Mouse (Mus musculus): ENCODE measurements around the gene Mrpl45.

Mrpl45 gene

DNA sequence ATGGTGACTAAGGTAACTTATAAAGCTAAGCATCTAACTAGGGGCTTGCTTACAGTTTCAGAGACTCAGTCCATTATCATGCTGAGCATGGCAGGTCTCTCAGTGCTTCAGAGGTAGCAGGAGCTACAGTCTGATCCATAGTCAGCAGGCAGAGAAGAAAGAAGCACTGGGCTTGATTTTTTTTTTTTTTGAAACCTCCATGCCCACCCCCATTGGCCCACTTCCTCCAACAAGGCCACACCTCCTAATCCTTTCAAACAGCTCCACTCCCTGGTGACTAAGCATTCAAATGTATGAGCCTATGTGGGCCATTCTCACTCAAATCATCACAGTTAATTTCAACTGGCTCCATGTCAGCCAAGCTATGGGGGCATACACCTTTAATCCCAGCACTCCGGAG lies 22.8 kb upstream of the Mrpl45 start:
- CTCF ChIA-PET, result interaction anchor here (0.6 to 0.7 kb wide), 2 partner anchors 449 to 1365 kb away, joined by 3 to 5 read pairs; no protein-coding TSS in a partner anchor

DNA sequence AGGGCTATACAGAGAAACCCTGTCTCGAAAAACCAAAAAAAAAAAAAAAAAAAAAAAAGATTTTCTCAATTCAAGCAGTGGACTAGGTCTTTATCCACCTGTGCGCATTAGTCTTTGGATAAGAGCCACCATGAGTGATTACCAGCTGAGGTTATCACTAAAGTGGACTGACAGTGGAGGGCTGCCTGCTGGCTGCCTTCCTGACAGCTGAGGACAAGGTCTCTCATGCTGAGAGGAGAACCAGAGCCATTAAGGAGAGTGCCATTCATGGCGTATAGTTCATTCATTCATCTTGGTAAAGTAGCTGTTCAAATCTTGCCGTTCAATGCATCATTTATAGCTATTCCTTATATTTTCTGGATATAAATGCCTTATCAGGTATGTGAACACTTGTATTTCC lies 19.0 kb upstream of the Mrpl45 start:
- CTCF ChIA-PET, result no interaction called here

DNA sequence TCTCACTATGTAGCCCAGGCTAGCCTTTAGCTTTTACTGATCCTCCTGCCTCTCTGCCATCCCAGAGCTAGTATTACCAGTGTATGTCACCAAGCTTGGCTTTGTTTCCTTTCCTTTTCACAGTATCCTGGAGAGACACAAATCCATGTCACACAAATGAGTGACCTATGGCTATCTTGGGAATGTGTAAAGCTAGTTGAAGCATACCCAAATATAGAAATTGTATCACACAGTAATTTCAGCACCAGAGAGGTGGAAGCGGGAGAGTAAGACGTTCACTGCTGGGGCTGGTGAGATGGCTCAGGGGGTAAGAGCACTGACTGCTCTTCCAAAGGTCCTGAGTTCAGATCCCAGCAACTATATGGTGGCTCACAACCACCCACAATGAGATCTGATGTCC lies 15.6 kb upstream of the Mrpl45 start:
- CTCF ChIA-PET, result no interaction called here

DNA sequence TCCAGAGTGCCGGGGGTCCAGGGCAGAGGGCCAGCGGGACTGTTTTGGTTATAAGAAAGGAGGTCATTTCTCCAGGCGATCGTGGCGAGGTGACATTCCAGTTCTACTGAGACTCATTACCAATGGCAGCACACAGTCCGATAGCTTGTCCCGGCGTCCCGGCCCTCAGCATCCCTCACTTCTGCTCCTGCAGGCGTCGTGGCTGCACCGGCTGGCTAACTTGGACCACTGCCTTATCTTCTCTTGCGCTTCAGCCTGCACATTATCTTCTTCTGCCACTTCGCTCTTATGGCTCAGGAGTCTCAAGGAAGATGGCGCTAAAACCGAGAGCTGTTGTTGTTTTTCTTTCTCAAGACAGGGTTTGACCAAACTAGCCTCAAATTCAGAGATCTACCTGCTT lies 14.1 kb upstream of the Mrpl45 start:
- CTCF ChIA-PET, result interaction anchor here (0.6 to 0.7 kb wide), 2 partner anchors 8 to 315 kb away, joined by 3 read pairs; no protein-coding TSS in a partner anchor

DNA sequence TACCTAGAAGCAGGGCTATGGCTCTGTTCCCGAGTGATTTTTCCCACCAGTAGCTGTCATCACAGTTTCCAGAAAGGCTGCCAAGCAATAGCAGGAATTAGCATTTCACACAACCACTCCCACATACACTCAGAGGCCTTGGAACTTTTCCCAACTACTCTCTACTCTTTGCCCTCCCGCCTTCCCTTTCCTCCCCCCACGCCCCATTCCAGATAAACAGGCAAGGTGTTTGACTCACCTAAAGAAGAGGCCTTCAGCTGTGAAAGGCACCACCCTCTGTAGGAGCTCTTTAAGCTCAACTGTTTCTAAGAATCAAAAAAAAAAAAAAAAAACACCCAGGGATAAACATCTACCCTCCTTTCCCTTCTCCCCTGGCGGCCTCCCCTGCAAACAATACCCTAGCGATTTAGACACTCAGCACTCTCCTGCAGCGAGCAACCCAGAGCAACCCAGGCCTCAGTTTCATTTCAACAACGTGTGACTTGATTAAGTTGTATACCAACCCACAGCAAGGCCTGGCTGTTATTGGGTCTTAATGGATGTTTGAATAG lies 13.2 kb upstream of the Mrpl45 start:
- CTCF ChIA-PET, result interaction anchor here (0.6 kb wide), 1 partner anchor 9 kb away, joined by 3 read pairs; no protein-coding TSS in a partner anchor

DNA sequence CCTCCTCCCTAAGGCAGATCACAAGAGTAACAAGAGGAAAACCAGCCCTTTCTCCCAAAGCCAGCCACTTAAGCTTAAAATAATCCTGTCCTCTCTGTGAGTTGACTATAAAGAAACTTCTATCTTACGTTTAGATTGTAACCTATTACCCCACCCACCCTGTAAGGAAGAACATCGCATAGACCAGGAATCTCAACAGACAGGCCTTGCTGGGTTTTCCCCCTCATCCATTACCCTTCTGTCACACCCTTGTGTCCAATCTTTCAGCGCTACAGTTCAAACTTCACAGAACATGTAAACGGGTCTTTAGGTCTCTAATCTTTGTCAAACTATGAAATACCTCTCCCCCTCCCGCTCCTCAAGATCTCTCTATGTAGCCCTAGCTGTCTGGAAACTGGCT lies 10.9 kb upstream of the Mrpl45 start:
- CTCF ChIA-PET, result no interaction called here

DNA sequence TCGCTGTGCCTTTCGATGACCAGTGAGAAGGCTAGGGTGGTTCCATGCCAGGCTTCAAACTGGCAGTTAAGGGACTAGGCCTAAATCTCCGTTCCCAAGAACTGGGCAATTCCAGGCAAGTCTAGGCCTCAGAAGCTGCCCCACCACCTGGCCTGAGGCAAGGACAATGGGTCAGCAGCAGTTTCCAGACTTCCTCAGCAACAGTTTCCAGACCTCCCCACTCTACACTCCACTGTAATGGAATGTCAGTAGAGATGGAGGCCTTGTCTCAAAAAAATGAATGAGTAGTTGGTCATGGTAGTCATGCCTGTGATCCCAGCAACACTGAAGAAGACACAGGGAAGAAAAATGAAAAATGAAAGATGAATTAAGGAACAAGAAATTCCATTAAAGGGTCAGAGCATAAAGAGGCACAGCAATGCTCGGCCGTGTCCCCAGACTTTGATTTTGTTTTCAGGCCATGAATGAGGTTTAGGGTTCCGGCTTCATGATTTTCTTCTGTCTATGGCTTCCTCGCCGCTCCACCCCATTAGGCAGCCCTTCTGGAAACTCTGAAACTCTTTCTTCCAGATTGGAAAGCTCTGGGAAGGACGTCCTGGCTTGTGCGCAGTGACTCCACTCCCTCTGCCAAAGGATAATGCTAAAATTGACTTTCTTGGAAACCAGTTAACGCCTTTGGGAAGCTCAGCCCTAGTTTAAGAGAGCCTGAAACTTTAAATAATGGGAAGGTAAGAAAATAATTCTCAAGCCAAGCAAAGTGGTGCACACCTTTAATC lies 8.0 kb upstream of the Mrpl45 start:
- CTCF ChIA-PET, result no interaction called here

DNA sequence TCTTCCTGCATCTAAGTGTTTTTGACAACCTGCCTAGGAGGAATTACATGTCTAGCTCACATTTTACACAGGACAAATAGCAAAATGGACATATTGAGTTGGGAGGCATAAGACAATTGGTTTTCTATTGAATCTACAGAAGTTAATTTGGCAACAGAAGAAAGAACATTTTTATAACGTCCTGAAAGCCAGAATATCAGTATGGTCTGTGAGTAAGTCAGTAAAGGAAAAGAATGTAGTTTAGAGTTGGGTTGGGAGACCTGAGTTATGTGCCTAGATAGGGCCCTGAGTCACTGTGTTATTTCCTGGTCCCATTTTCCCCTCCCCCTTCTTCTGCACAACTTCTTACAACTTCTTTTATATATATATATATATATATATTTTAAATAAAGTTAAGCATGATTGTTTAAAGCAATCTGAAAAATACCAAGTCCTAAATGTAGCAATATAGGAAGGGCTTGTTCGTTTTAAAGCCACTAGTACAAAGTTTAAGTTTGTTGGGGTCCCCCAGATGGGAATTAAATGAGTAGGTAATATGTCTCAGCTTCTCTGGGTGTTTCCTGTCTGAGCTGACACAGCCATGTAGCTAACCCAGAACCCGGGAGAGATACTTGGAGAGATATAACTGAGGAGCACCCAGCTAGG lies 6.6 kb upstream of the Mrpl45 start:
- CTCF ChIA-PET, result interaction anchor here (0.7 kb wide), 1 partner anchor 377 kb away, joined by 21 read pairs; the partner anchor contains the start of gene Cisd3

DNA sequence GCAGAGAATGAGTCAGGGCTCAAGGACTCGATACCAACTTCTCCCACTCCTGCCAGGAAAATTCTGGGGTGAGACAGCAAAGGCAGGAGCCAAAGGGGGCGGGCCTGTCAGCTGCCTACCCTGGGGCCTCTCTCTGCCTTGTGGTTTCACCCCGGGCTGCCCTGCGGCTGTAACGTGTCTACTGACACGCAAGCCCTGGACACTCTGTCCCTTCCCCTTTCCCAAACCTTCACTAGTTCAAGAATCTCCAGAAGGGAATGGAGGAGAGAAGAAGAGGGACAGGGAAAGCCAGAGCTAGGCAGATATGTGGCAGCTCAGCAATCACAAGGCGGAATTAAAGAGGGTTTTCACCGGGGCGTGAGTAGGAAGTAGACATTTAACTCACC lies 6.1 kb upstream of the Mrpl45 start:
- CTCF ChIA-PET, result no interaction called here

DNA sequence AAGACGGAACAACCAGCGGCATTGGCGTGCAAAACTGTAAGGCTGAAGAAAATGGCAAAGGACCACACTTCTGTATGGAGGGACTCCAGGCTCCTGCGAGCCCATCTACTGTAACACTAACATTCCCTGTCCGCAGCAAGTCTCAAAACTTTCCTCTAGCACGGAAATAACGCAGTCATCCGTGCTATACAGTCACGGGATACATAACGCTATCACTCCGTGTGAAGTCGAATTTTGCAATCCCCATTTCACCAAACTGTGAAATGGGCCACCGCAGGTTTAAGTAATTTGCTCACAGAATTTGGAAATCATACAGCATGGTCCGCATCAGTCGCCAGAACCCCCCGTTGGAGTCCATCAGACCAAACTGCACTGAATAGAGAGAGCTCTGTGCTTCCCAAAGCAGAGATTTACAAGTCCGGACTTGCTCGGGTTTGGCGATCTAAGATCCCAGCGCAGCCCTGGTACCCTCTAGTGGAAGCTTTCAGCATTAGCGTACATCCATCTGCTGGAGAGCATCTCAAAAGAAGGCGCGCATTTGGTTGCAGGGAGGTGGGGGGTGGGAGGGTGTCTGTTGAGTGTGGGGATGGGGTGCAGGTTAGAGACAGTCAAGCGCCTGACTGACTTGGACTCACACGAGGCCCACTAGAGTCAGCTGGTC lies 5.5 kb upstream of the Mrpl45 start:
- CTCF ChIA-PET, result interaction anchor here (0.7 to 0.9 kb wide), 2 partner anchors 24 to 1046 kb away, joined by 6 to 7 read pairs; no protein-coding TSS in a partner anchor

DNA sequence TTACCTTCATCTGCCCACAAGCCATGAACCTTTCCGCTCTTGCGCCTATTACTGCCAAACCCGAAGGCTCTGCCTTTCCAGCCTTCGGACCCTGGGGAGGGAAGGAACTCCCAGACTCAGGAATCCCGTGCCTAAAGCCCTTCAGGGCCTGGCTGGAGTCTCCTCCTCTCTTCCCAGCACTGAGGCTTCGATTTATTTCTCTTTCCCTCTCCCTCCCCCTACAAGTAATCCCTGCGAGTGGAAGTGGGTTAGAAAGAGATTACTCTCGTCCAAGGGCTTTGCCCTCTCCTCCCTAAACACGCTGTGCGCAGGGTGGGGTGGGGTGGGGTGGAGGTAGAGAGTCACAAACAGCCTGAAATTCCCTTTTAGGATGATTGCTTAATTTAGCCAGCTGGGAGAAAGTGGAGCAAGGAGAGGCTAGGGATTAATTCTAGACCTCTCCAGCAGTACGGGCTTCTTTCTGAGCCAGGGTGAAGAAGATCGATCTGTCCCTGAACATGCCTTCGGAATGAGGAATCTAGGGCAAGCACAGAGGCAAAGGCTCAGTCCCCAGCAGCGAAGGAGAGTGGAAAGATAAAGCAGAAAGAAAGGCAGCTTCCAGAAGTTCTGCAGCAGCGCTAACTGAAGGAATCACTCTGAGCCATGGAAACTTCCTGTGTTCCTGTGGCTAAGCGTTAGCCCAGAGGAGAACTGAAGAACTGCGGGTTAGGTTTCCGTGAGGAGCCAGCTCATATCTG lies 4.5 kb upstream of the Mrpl45 start:
- CTCF ChIA-PET, result interaction anchor here (0.9 to 1.1 kb wide), 2 partner anchors 25 to 31 kb away, joined by 7 to 9 read pairs; no protein-coding TSS in a partner anchor

DNA sequence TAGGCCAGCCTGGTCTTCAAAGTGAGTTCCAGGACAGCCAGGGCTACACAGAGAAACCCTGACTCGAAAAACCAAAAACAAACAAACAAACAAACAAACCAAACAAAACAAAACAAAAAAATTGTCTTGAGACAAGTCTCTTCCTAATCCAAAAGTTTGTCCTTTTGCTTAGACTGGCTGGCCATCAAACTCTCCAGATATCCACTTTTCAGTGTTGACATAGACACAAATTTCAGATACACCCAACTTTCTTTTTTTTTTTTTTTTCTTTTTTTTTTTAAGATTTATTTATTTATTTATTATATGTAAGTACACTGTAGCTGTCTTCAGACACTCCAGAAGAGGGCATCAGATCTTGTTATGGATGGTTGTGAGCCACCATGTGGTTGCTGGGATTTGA lies 2.6 kb upstream of the Mrpl45 start:
- CTCF ChIA-PET, result interaction anchor here (0.6 to 0.7 kb wide), 3 partner anchors 173 to 1402 kb away, joined by 11 to 15 read pairs (median 15); no protein-coding TSS in a partner anchor

DNA sequence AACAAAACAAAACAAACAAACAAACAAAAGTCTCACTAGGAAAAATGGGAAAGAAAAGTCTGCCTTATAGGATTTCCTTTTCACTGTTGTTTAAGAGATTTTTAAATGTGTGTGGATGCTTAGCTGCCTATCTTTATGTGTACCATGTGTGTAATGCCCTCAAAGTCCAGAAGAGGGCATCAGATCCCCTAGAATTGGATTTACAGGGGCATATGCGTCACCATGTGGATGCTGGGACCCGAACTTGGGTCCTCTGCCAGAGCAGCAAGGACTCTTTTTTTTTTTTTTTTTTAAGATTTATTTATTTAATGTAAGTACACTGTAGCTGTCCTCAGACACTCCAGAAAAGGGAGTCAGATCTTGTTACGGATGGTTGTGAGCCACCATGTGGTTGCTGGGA lies 1.4 kb upstream of the Mrpl45 start:
- CTCF ChIA-PET, result interaction anchor here (0.6 kb wide), 2 partner anchors 56 to 111 kb away, joined by 3 to 4 read pairs; no protein-coding TSS in a partner anchor

DNA sequence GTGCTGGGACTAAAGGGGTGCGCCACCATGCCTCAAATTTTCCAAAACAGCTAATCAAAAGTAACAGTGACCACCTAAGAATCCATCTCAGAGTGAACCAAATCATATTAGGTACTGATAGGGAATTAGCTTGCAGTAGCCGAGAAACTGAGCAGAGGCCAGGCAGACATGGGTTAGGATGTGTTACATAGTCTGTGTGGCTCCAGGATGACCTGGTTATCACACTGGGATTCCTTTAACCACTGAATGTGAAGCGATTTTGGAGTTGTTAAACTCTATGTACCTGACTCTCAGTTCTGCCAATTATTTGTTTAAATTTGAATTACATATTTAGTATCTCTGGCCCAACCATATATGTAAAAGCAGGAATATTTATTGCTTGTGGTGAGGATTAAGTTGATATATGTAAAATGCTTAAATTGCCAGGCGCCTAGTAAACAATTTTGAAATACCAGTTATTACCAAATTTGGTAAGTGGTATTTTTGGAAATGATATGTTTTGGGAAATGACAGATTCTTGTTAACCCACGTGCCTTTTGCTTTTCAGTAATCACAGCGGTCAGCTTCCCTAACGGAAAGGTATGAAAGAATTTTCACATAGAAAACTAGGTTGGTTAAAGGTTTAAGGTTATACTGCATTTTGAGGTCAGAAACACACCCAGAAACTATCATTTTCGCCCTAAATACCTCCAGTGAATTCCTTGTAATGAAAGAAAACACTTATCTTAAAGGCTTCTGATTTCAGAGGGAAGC lies 589 bp upstream of the Mrpl45 start:
- CTCF ChIA-PET, result interaction anchor here (0.6 kb wide), 2 partner anchors 57 to 112 kb away, joined by 3 to 4 read pairs; no protein-coding TSS in a partner anchor

DNA sequence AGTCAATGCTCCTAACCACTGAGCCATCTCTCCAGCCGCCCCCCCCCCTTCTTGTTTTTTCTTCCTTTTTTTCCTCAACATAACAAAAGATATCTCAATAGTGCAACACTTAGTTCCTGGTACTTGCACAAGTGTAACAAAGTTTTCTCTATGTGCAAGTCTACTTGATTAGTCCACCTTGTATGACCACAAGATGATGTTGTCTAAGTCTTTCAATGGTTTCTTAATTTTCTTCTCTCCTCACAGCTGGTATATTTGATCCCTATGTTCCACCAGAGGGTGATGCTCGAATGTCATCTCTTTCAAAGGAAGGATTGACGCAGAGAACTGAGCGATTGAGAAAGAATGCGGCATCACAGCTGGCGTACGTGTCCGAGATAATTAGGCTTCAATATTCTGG lies 5.7 kb downstream of the Mrpl45 start:
- CTCF ChIA-PET, result no interaction called here

DNA sequence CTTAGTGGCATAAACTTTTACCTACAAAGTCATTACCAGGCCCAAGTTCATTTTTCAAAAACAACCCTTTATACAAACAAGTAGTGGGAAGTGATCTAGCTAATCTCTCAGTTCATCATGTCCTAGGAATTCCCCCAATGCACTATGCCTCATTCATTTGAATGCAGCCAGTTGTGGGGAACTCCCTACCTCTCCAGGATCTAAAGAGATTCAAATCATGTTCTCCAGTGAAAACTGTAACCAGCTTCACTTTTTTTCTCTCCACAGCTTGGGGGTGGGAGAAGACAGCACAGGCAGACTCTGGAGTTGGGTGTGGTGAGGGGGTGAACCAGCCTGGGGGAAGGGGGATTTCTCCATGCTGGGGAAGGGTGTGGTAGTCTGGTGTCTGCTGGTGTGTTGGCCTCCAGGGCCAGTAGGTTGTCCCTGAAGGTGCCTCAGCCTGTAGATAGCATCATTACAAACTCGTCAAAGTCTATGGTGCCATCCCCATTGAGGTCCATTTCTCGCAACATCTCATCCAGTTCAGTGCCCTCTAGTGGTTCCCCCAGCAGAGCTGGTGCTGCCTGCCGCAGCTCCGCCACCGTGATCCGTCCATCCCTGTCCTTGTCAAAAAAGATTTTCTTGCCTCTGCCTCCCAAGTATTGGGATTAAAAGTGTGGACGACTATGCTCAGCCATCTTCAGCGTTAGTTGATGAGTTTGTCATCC lies 6.5 kb downstream of the Mrpl45 start:
- CTCF ChIA-PET, result interaction anchor here (0.5 kb wide), 1 partner anchor 23 kb away, joined by 3 read pairs; no protein-coding TSS in a partner anchor

DNA sequence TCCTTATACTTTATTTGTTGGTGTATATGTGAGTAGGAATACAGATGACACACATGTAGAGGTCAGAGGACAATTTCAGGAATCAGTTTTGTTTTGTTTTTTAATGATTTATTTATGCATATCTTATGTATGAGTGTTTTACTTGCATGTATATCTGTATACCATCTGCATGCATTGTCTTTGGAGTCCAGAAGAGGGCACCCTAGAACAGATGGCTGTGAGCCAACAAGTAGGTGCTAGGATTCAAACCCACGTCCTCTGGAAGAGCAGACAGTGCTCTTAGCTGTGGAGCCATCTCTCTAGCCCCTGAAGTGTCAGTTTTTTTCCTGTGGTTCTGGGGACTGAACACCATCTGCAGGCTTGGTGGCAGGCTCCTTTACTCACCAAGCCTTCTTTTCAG lies 9.7 kb downstream of the Mrpl45 start:
- CTCF ChIA-PET, result interaction anchor here (0.6 kb wide), 1 partner anchor 48 kb away, joined by 5 read pairs; no protein-coding TSS in a partner anchor

DNA sequence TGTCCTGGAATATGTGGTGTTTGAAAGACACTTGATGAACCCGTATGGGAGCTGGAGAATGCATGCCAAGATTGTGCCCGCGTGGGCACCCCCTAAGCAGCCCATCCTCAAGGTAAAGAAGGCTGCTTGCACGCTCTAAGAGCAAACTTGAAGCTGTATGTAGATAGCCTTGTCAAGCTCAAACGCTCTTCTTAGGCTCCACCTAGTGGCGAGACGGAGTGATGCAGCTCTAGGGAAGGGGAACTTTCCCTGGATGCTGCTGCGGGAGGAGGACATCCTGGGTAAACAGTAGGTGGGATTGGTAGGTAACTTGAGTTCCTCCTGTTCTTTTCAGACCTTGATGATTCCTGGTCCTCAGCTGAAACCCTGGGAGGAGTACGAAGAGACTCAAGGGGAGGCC lies 12.6 kb downstream of the Mrpl45 start:
- CTCF ChIA-PET, result interaction anchor here (0.6 kb wide), 1 partner anchor 71 kb away, joined by 4 read pairs; no protein-coding TSS in a partner anchor

DNA sequence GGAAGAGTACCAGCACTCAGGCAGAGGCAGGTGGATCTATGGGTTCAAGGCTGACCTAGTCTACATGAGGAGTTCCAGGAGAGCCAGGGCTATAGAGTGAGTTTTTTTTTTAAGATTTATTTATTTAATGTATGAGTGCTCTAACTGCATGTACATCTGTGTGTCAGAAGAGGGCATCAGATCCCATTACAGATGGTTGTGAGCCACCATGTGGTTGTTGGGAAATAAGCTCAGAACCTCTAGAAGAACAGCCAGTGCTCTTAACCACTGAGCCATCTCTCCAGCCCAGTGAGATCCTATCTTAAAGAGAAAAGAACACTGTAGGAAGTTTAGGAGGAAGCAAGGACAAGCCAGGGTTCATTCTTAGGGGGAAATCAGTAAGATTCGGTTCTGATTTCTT lies 14.8 kb downstream of the Mrpl45 start:
- CTCF ChIA-PET, result interaction anchor here (0.7 kb wide), 1 partner anchor 396 kb away, joined by 4 read pairs; no protein-coding TSS in a partner anchor
